Mouse (Mus musculus) lung, embryonic 16.5 days (tissue): ENCODE results near the gene 4930447C04Rik. TPM values are rescaled to one million over a fixed set of nuclear protein-coding genes. Genes with fewer than 3 reads are reported as not detected.

Experiments used
- ATAC-seq: fragments of 200-750 bp; cut with Nextera tagmentation; 2 replicates; pipeline ENCODE4 v1.8.0; 2017; ENCODE audit warnings: low read depth, mild to moderate bottlenecking, moderate library complexity
- H3K27ac ChIP-seq: fragments of 300-500 bp; sonication (generic); 2 replicates; pipeline ENCODE4 v1.5.1; 2014; ENCODE audit warnings: mild to moderate bottlenecking, control low read depth, low read length
- H3K27me3 ChIP-seq: fragments of 300-500 bp; sonication (generic); 2 replicates; pipeline ENCODE4 v1.6.1; 2014; ENCODE audit warnings: low read depth, low read length, mixed read lengths; ENCODE audit not compliant: control insufficient read depth, insufficient read depth
- H3K36me3 ChIP-seq: fragments of 300-500 bp; sonication (generic); 2 replicates; pipeline ENCODE4 v1.6.1; 2014; ENCODE audit warnings: low read length; ENCODE audit not compliant: control insufficient read depth, insufficient read depth
- H3K4me1 ChIP-seq: fragments of 300-500 bp; sonication (generic); replicated peaks from 2 replicates; pipeline ENCODE4 v1.6.1; 2014; ENCODE audit warnings: low read length, mixed read lengths; ENCODE audit not compliant: control insufficient read depth, insufficient read depth
- H3K4me2 ChIP-seq: fragments of 300-500 bp; sonication (generic); 2 replicates; pipeline ENCODE4 v1.6.1; 2014; ENCODE audit warnings: low read depth, low read length, control low read depth
- H3K4me3 ChIP-seq: fragments of 300-500 bp; sonication (generic); 2 replicates; pipeline ENCODE4 v1.5.1; 2014; ENCODE audit warnings: mild to moderate bottlenecking, low read length, control low read depth
- H3K9ac ChIP-seq: fragments of 300-500 bp; sonication (generic); 2 replicates; pipeline ENCODE4 v1.6.1; 2014; ENCODE audit warnings: low read length, control low read depth
- H3K9me3 ChIP-seq: fragments of 300-500 bp; sonication (generic); 2 replicates; pipeline ENCODE4 v1.6.1; 2016; ENCODE audit warnings: low read length; ENCODE audit not compliant: control insufficient read depth
- WGBS: fragments of 180-500 bp; shearing (Covaris S2); extraction: QIAGEN DNeasy Blood & Tissue Kit; methylation state at CpG from one replicate; pipeline ENCODE4 v1.1.7; 2014; 5-methylcytosine and 5-hydroxymethylcytosine counted together
- polyA plus RNA-seq: library from polyadenylated mRNA; unstranded; fragments of >200 nt; fragmentation: Nextera tagmentation; extraction: Ambion mirVana; gene quantifications from 2 replicates; pipeline ENCODE4 v1.2.1, GENCODE M21; 2015

The 4930447C04Rik gene
- polyA plus RNA-seq, 1 experiment from 2014 or later = 0.50 TPM

DNA sequence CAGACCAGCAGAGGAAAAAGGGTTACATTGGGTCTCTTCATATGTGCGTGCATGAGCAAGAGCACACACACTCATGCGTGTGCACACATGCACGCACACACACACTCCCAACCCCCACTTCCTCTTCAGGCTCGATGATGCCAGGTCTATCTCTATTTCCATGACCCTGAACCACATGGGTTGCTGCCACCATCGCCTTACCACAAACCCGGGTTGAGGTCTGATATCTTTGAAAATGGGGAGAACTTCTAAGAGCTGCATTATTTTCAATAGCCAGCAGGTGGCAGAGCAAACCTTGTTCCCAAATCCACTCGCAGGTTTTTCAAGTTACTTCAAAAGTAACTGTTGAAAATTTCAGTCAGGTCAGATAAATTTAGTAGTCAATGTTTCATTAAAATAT lies 92.8 kb downstream of the 4930447C04Rik start:
- Histone ChIP-seq H3K9me3 (no peaks in the 10 kb centered on the region), H3K27me3 (peaks cover 40% of the 10 kb centered on the region), H3K4me3 (no peak overlapping the region), H3K4me2 (no peak overlapping the region), H3K36me3 (no peaks in the 10 kb centered on the region), H3K9ac (no peak overlapping the region), H3K4me1 (peaks cover 8% of the 10 kb centered on the region; the same call in 1 of the 2 replicates), H3K27ac (no peak overlapping the region)
- ATAC-seq = no peak
- WGBS = 31% methylated on average over 7 of the region's 7 CpGs

DNA sequence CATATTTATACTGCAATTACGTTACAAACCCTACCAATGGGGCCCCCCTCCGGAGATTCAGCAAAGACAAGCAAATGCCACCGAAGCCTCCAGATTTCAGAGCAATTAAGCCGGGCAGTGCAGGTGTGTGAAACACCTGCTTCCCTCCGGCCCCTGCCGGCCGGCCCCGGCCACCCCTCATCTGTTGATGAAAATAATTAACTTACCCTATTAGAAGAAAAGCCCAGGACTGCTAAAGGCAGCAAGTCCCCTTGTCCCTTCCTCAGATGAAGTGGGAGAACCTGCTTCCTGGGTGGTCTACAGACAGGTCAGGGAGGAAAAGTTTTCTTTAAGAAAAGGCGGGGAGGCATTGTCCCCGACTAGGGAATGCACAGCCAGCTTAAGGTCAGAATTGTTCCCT lies 94.6 kb downstream of the 4930447C04Rik start:
- no peak for ATAC-seq
- H3K27me3 ChIP-seq = peaks cover 34% of the 10 kb centered on the region

DNA sequence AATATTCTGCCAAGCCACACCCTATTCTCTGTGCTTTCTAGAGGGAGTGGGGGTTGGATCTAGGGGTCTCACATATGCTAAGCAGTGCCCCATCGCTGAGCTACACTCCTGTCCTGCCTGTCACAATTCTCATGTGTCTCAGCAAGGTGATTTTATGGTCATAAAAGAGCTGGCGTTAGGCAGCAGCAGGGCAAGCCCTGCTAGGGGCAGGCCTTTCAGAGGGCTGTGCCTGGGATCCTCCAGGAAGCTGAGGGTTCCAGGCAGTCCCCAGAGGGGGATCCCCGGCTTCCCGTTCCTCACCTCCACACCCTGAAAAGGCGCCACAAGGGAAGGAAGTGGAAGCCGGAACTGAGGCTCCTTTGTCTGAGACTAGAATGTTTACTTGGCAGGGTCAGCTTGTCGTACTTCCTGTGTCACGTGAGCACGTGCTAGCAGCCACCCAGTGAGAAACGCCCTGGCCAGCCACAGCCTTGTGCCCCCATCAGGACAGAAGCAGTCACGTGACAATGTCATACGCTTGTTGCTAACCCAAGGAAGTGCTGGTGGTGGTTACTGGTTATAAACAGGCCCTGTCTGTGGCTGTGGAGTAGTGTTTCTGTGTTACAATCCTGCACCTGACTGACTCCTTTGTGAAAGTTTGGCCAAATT lies 96.5 kb downstream of the 4930447C04Rik start:
- Histone ChIP-seq H3K4me2 (peak overlapping the region; percentile 40), H3K4me3 (peak overlapping the region; percentile 7), H3K27me3 (peaks cover 25% of the 10 kb centered on the region), H3K9ac (peak overlapping the region; percentile 11; the same call in 1 of the 2 replicates), H3K9me3 (no peaks in the 10 kb centered on the region), H3K36me3 (no peaks in the 10 kb centered on the region), H3K4me1 (peaks cover 8% of the 10 kb centered on the region; the same call in 1 of the 2 replicates), H3K27ac (peak overlapping the region; percentile 57; the same call in 1 of the 2 replicates)
- WGBS = 15% methylated on average over 12 of the region's 12 CpGs
- ATAC-seq = peak; percentile 92

More for the DNA sequence above, 94.6 kb downstream of the 4930447C04Rik start:
- Histone ChIP-seq H3K9me3 (no peaks in the 10 kb centered on the region), H3K4me2 (no peak overlapping the region), H3K4me3 (no peak overlapping the region), H3K27ac (no peak overlapping the region), H3K4me1 (peaks cover 8% of the 10 kb centered on the region; the same call in 1 of the 2 replicates), H3K9ac (no peak overlapping the region), H3K36me3 (no peaks in the 10 kb centered on the region)
- 16% methylated on average over 10 of the region's 10 CpGs for WGBS

DNA sequence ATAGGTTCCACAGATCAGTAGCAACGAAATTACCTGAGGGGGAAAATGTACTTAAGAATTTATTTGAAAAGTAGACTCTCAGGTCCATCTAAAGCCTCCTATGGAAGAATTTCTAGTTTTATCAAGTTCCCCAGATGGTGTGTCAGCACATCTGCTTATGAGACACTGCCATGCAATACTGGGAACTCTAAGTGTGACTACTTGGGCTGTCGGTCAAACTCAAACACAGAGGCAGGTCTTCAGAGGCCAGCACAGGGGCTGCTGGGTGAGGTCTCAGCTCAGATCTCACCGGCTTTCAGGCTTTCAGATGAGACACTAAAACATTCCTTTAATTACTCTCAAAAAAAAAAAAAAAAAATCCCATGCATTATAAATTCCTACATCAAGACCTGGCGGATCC lies 97.0 kb downstream of the 4930447C04Rik start:
- Histone ChIP-seq H3K4me3 (no peak overlapping the region), H3K9me3 (no peaks in the 10 kb centered on the region), H3K27ac (peak overlapping the region; percentile 57; the same call in 1 of the 2 replicates), H3K4me2 (peak overlapping the region; percentile 40; the same call in 1 of the 2 replicates), H3K9ac (no peak overlapping the region), H3K4me1 (peaks cover 8% of the 10 kb centered on the region; the same call in 1 of the 2 replicates), H3K36me3 (no peaks in the 10 kb centered on the region), H3K27me3 (peaks cover 25% of the 10 kb centered on the region)
- no peak for ATAC-seq
- 63% methylated on average over 4 of the region's 4 CpGs for WGBS

DNA sequence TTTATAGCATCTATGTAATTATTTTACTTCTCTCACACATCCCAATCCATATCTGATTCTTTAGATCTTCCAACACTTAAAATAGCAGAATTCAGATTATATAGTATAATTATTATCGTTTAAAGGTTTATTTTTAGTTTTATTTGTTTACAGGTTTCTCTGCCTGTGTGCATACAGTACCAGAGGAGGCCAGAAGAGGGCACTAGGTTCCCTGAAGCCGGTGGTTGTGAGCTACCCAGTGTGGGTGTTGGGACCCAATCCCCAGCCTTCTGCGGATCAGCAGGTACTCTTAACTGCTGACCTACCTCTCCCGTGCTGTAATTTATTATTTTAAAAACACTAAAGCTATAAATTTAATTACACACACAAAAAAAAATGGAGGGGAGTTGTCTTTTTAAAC lies 97.4 kb downstream of the 4930447C04Rik start:
- Histone ChIP-seq H3K27ac (no peak overlapping the region), H3K4me1 (peaks cover 8% of the 10 kb centered on the region; the same call in 1 of the 2 replicates), H3K4me2 (no peak overlapping the region), H3K9me3 (no peaks in the 10 kb centered on the region), H3K9ac (no peak overlapping the region), H3K36me3 (no peaks in the 10 kb centered on the region), H3K4me3 (no peak overlapping the region), H3K27me3 (peaks cover 20% of the 10 kb centered on the region)
- no peak for ATAC-seq
- 84% methylated on average over 4 of the region's 4 CpGs for WGBS

DNA sequence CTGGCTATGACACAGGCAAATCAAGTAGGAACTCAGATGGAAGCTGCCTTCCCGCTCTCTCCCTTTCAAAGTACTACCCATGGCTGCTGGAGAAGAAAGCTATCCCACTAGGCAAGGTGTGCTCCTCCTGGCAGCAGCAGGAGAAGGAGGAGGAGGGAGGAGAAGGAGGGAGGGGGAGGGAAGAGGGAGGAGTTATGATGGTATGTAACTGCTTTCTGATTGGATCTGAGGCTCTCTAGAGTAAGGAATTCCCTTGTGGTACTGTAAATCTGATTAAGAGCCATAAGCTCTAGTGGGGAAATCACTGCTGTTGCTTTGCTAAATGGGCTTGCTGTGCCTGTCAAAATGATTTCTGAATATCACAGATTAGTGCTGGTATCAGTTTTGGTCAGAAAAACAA lies 99.1 kb downstream of the 4930447C04Rik start:
- no peak overlapping the region for H3K4me3 ChIP-seq
- WGBS = 87% methylated on average over 1 of the region's 1 CpGs
- no peaks in the 10 kb centered on the region for H3K36me3 ChIP-seq
- H3K9me3 ChIP-seq = no peaks in the 10 kb centered on the region
- peaks cover 12% of the 10 kb centered on the region for H3K27me3 ChIP-seq
- H3K4me2 ChIP-seq = no peak overlapping the region
- no peak overlapping the region for H3K27ac ChIP-seq
- H3K9ac ChIP-seq = no peak overlapping the region
- peaks cover 8% of the 10 kb centered on the region; the same call in 1 of the 2 replicates for H3K4me1 ChIP-seq
- no peak for ATAC-seq

DNA sequence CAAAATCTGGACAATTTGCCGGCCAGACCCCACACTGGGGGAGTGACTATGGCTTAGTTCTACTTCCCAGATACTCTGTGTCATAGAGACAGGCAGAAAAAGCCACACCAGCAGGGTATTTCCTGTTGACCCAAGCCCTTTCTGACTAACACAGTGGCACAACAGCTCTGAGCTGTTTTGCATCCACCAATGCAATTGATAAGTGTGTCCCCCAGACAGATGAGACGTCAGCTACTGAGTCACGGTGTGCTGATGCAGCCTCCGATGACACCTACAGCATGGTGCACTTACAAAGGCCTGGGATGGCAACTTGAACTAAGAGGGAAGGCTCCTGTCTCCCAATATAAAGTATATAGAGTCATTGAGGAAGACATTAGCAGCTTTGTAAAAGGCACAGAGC lies 103.3 kb downstream of the 4930447C04Rik start:
- no peak overlapping the region for H3K4me3 ChIP-seq
- H3K36me3 ChIP-seq = no peaks in the 10 kb centered on the region
- no peak overlapping the region for H3K9ac ChIP-seq
- ATAC-seq = no peak
- 71% methylated on average over 4 of the region's 4 CpGs for WGBS
- peaks cover 4% of the 10 kb centered on the region for H3K27me3 ChIP-seq
- H3K9me3 ChIP-seq = no peaks in the 10 kb centered on the region
- no peak overlapping the region for H3K27ac ChIP-seq
- no peak overlapping the region for H3K4me2 ChIP-seq
- no peaks in the 10 kb centered on the region for H3K4me1 ChIP-seq

DNA sequence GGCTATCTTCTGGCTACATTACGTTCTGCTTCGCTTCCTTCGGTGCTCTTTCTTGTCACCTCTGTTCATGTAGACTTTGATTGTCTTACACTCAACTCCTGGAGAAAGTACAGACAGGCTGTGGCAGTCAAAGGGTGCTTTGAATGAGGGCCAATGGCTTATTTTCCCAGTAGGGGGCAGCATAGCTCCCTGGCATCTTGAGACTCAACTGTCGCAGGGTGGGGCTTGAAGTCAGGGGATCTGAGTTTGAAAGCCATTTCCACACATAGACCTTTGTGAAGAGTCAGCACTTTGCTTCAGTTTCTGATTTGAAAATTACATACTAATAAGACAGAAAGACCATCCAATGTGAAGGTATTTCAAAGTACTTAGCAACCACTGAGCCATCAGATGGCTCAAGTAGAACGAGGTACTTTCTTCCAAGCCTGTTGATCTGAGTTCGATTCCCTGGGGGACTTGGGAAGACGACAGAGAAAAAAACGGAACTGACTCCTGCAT lies 105.0 kb downstream of the 4930447C04Rik start:
- peaks cover 17% of the 10 kb centered on the region for H3K27me3 ChIP-seq
- peaks cover 6% of the 10 kb centered on the region for H3K4me1 ChIP-seq
- H3K4me3 ChIP-seq = no peak overlapping the region
- H3K36me3 ChIP-seq = no peaks in the 10 kb centered on the region
- H3K27ac ChIP-seq = no peak overlapping the region
- no peak overlapping the region for H3K4me2 ChIP-seq
- no peaks in the 10 kb centered on the region for H3K9me3 ChIP-seq
- 72% methylated on average over 8 of the region's 8 CpGs for WGBS
- H3K9ac ChIP-seq = no peak overlapping the region
- ATAC-seq = no peak

DNA sequence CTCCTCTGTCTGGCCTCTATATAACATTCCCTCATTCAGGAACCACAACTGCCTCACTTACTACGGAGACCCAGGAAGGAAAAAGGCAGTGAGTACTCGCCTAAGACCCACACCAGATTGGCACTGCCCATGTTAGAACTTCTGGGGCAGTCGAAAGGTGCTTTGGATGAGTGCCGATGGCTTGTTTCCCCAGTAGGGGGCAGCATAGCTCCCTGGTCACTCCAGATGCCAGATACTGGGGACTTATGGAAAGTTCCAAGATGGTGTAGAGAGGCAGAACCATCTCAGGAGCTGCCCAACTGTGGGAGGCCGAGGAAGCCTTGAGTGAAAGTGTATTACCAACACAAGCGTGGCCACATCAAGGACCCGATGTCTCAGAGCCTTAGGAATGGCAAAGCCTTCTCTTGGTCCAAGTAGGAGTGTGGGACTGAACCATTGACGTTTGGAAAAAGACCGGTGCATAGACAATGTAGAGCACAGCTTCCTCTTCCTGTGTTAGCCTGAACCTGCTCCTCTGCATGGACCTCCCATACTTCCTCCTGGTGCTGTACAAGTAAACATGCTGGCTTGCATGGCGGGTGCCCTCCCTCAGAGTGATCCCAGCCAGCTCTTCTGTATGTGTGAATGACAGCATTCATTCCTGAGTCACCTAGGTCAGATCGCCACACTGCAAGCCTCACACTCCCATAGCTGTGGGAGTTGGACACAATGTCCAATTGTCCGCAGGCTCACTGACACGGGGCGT lies 105.6 kb downstream of the 4930447C04Rik start:
- ATAC-seq = no peak
- Histone ChIP-seq H3K4me3 (no peak overlapping the region), H3K4me2 (no peak overlapping the region), H3K36me3 (no peaks in the 10 kb centered on the region), H3K27ac (no peak overlapping the region), H3K27me3 (peaks cover 20% of the 10 kb centered on the region), H3K9ac (no peak overlapping the region), H3K9me3 (no peaks in the 10 kb centered on the region), H3K4me1 (peaks cover 6% of the 10 kb centered on the region)
- 71% methylated on average over 14 of the region's 14 CpGs for WGBS
